Mouse (Mus musculus) forebrain, embryonic 11.5 days (tissue): ENCODE results near the gene Tanc1. TPM values are rescaled to one million over a fixed set of nuclear protein-coding genes. Genes with fewer than 3 reads are reported as not detected.

ENCODE experiments used
- ATAC-seq: fragments of 200-750 bp; cut with Nextera tagmentation; replicated peaks from 2 replicates; pipeline ENCODE4 v1.8.0; 2017; ENCODE audit warnings: moderate TSS enrichment; ENCODE audit not compliant: low FRiP score
- DNase-seq: peaks from one replicate; pipeline ENCODE4 v3.0.0-alpha.2; 2017; ENCODE audit warnings: low spot score
- H3K27ac ChIP-seq: fragments of 300-500 bp; sonication (generic); 2 replicates; pipeline ENCODE4 v1.5.1; 2014; ENCODE audit warnings: low read depth, low read length
- H3K27me3 ChIP-seq: fragments of 300-500 bp; sonication (generic); 2 replicates; pipeline ENCODE4 v1.6.1; 2014; ENCODE audit warnings: mild to moderate bottlenecking, low read length, mixed read lengths; ENCODE audit not compliant: control insufficient read depth, insufficient read depth
- H3K36me3 ChIP-seq: fragments of 300-500 bp; sonication (generic); 2 replicates; pipeline ENCODE4 v1.6.1; 2014; ENCODE audit warnings: mild to moderate bottlenecking, low read length, moderate library complexity, mixed read lengths; ENCODE audit not compliant: control insufficient read depth, insufficient read depth
- H3K4me1 ChIP-seq: fragments of 300-500 bp; sonication (generic); replicated peaks from 2 replicates; pipeline ENCODE4 v1.6.1; 2014; ENCODE audit warnings: low read length, mixed read lengths; ENCODE audit not compliant: control insufficient read depth, insufficient read depth
- H3K4me2 ChIP-seq: fragments of 300-500 bp; sonication (generic); 2 replicates; pipeline ENCODE4 v1.6.1; 2014; ENCODE audit warnings: low read depth, mild to moderate bottlenecking, low read length, moderate library complexity, mixed read lengths; ENCODE audit not compliant: severe bottlenecking
- H3K4me3 ChIP-seq: fragments of 300-500 bp; sonication (generic); 2 replicates; pipeline ENCODE4 v1.5.1; 2014; ENCODE audit warnings: low read depth, low read length
- H3K9ac ChIP-seq: fragments of 300-500 bp; sonication (generic); 2 replicates; pipeline ENCODE4 v1.6.1; 2014; ENCODE audit warnings: low read length
- H3K9me3 ChIP-seq: fragments of 300-500 bp; sonication (generic); 2 replicates; pipeline ENCODE4 v1.6.1; 2016; ENCODE audit warnings: low read length, mixed read lengths; ENCODE audit not compliant: control insufficient read depth
- WGBS: fragments of 180-500 bp; shearing (Covaris S2); extraction: QIAGEN DNeasy Blood & Tissue Kit; methylation state at CpG from one replicate; pipeline ENCODE4 v1.1.7; 2014; 5-methylcytosine and 5-hydroxymethylcytosine counted together
- polyA plus RNA-seq: library from polyadenylated mRNA; unstranded; fragments of >200 nt; fragmentation: Nextera tagmentation; extraction: Ambion mirVana; gene quantifications from 2 replicates; pipeline ENCODE4 v1.2.1, GENCODE M21; 2014

Gene Tanc1
- polyA plus RNA-seq, 1 experiment from 2014 or later = 22.7 TPM

DNA sequence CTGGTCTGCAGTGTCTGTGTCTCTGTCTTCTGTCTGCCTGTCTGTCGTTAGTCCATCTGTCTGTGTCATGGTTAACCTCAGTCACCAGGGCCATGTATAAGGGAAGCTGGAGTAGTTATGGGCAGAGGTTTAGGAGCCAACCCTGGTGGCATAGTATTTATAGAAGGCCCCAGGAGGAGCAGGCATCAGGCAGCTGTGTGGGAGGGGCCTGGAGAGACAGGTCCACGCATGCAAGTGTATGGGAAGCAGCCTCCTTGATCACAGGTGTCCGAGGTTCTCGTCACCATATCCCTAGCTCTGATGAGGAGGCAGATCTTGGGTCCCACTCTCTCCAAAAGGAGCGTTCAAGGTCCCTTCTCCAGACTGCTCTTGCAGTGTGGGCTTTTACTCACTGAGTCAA lies 219.1 kb downstream of the Tanc1 start:
- no peak; the same call in 1 of the 2 replicates for ATAC-seq
- H3K4me2 ChIP-seq = no peak overlapping the region
- H3K4me1 ChIP-seq = peaks cover 20% of the 10 kb centered on the region
- H3K36me3 ChIP-seq = no peaks in the 10 kb centered on the region; the same call in 1 of the 2 replicates
- DNase-seq = no peak
- H3K27ac ChIP-seq = no peak overlapping the region
- H3K9me3 ChIP-seq = no peaks in the 10 kb centered on the region
- no peak overlapping the region for H3K4me3 ChIP-seq
- 90% methylated on average over 5 of the region's 5 CpGs for WGBS
- H3K9ac ChIP-seq = no peak overlapping the region
- H3K27me3 ChIP-seq = no peaks in the 10 kb centered on the region

DNA sequence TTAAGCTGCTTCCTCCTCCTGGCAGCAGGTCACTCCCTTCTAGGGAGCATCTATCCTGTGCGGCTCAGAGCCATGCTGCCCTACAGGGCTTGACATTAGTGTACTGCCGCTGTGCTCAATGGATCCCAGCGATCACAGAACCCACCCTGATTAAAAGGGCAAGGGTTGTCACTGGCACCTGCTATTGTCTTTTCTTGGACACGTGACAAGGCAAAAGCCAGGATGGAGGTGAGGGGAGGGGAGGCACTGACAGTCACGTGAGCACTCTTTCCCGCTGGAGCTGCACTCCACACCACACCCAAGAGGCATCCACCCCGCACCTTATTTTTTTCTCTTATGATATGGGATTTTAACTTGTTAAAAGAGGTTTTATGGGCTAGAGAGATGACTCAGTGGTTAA lies 220.0 kb downstream of the Tanc1 start:
- Histone ChIP-seq H3K4me1 (peaks cover 20% of the 10 kb centered on the region), H3K9ac (no peak overlapping the region), H3K27ac (no peak overlapping the region), H3K4me2 (no peak overlapping the region), H3K36me3 (peaks cover under 1% of the 10 kb centered on the region), H3K27me3 (no peaks in the 10 kb centered on the region), H3K4me3 (no peak overlapping the region), H3K9me3 (no peaks in the 10 kb centered on the region)
- DNase-seq (no peak), ATAC-seq (no peak)
- WGBS = 80% methylated on average over 7 of the region's 7 CpGs

DNA sequence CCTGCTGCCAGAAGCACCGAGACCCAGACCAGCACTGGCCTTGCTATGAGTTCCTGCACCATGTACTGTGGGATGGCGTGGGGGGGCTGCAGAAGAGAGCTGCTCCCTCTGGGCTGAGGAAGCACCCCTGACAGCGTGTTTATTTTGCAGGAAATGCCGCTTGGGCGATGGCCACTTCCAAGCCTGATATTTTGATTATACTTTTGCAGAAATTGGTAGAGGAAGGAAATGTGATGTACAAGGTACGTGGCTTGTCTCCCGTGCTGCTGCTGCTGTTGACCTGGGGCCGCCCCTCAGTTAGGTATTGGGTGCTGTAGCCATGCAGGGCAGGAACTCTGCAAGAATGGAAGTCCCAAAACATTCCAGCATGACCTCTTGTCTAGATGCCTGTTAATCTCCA lies 227.0 kb downstream of the Tanc1 start:
- Histone ChIP-seq H3K27ac (no peak overlapping the region), H3K27me3 (no peaks in the 10 kb centered on the region), H3K4me1 (no peaks in the 10 kb centered on the region), H3K9me3 (no peaks in the 10 kb centered on the region), H3K4me2 (no peak overlapping the region), H3K36me3 (peaks cover 3% of the 10 kb centered on the region), H3K4me3 (no peak overlapping the region), H3K9ac (no peak overlapping the region)
- WGBS = 91% methylated on average over 8 of the region's 8 CpGs
- DNase-seq = no peak
- no peak for ATAC-seq

DNA sequence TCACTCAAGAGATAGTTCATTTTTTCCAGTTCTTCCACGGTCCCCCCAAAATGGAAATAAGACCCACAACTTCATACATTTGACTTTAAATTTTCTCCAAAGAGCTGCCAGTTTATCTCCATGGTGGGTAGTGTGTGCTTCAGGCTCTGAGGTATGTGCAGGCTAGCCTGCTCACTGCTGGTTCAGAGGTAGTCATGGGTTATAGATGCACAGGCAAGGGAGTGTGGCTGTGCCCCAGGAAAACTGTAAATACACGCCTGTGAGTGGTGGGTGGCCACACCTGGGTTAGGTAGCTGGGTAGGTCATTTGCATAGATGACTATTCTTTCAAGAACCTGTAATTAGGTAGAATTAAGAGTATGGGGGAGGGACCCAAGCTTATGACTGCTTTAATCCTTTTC lies 227.9 kb downstream of the Tanc1 start:
- no peak overlapping the region for H3K9ac ChIP-seq

DNA sequence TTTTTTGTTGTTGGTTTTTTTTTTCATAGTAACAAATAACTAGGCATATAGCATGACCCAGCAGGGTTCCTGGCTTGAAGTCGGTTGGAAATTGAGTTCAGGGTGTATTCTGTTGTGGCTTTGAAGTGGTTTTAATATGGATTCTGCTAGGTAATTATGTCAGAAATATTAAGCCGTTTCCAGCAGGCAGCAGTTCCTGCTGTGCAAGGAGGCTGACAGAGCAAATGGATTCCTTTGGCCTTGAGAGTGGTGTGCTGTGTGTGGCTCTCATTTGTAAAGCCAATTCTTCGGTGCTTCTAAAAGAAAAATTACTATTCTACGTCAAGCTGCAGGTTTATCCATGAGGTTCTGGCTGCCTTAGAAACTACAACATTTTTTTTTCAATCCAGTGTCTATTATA lies 228.3 kb downstream of the Tanc1 start:
- WGBS = 51% methylated on average over 4 of the region's 4 CpGs
- Histone ChIP-seq H3K27ac (no peak overlapping the region), H3K4me1 (no peaks in the 10 kb centered on the region), H3K9ac (no peak overlapping the region), H3K9me3 (no peaks in the 10 kb centered on the region), H3K36me3 (peaks cover 3% of the 10 kb centered on the region), H3K4me2 (no peak overlapping the region), H3K27me3 (no peaks in the 10 kb centered on the region), H3K4me3 (no peak overlapping the region)
- DNase-seq (no peak), ATAC-seq (no peak)

More for the DNA sequence above, 227.9 kb downstream of the Tanc1 start:
- Histone ChIP-seq H3K4me1 (no peaks in the 10 kb centered on the region), H3K27ac (no peak overlapping the region), H3K9me3 (no peaks in the 10 kb centered on the region), H3K4me3 (no peak overlapping the region), H3K36me3 (peaks cover 3% of the 10 kb centered on the region), H3K27me3 (no peaks in the 10 kb centered on the region), H3K4me2 (no peak overlapping the region)
- ATAC-seq (no peak; the same call in 1 of the 2 replicates), DNase-seq (no peak)
- 74% methylated on average over 2 of the region's 2 CpGs for WGBS

DNA sequence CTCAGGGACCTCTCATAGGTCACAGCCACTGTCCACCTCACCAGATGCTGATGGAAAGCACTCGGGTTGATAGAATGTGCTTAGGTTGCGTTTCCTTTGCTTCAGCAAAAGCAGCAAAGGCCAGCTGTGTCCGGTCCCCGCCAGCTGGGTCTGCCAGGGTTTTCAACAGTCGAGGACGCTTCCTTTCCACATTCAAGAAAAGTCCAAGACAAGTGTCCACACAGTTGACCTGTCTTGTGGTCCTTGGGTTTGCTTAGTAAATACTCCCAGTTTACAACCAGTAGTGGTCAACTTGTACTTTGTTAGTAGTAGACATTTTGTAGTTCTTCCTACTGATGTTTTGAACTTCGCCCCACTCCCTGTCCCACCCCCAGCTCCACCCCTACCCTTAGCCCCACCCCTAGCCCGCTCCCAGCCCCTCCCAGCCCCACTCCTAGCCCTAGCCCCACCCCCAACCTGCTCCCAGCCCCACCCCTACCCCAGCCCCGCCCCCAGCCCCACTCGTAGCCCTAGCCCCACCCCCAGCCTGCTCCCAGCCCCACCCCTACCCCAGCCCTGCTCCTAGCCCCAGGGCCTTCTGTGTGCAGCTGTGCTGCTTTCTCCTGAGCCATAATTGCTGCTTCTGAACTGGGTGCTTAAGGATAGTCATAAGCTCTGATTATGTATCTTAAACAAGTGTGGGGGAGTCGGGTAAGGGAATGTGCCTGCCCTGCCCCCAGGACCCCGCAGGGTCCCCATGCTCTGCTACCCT lies 229.5 kb downstream of the Tanc1 start:
- Histone ChIP-seq H3K4me1 (no peaks in the 10 kb centered on the region), H3K36me3 (peaks cover 3% of the 10 kb centered on the region), H3K9ac (no peak overlapping the region), H3K4me3 (no peak overlapping the region), H3K27ac (no peak overlapping the region), H3K4me2 (no peak overlapping the region), H3K27me3 (no peaks in the 10 kb centered on the region), H3K9me3 (no peaks in the 10 kb centered on the region)
- 66% methylated on average over 10 of the region's 12 CpGs for WGBS
- DNase-seq = peak; percentile 71
- peak; percentile 53; the same call in 1 of the 2 replicates for ATAC-seq

DNA sequence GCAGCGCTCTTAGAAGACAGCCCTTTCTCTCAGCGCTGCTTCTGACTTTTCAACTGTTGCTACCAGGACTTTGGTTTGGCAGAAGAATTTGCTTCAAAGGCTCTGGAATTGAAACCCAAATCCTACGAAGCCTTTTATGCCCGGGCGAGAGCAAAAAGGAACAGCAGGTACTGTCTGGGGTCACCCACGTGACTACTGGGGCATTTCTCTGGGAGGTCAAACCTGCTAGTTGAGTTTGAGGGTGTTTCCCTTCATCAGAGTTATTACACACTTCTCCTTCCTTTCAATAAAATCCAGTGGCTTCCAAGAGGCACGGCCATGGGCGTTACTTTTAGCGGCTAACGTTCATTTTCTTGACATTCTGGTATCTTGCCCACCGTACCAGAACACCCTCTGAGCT lies 230.1 kb downstream of the Tanc1 start:
- Histone ChIP-seq H3K4me1 (no peaks in the 10 kb centered on the region), H3K9me3 (no peaks in the 10 kb centered on the region), H3K36me3 (peaks cover under 1% of the 10 kb centered on the region), H3K27ac (no peak overlapping the region), H3K4me2 (no peak overlapping the region), H3K9ac (no peak overlapping the region), H3K27me3 (no peaks in the 10 kb centered on the region), H3K4me3 (no peak overlapping the region)
- DNase-seq = no peak
- ATAC-seq = no peak
- 75% methylated on average over 11 of the region's 11 CpGs for WGBS

DNA sequence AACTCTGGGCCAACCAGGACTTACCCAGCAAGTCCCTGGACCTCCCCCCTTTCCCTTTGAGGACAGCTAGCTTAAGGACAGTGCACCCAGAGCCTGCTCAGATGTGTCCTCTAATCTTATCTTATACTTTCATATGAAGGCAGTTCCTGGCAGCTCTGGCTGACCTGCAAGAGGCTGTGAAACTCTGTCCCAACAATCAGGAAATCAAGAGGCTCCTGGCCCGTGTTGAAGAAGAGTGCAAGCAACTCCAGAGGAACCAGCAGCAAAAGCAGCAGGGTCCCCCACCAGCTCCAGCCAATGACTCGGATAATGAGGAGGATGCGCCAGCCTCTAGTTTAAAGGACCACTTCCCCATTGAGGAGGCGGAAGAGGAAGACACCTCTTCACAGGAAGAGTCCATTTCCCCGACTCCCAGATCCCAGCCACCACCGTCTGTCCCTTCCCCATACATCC lies 230.7 kb downstream of the Tanc1 start:
- no peaks in the 10 kb centered on the region for H3K4me1 ChIP-seq
- no peak overlapping the region for H3K4me2 ChIP-seq
- H3K9me3 ChIP-seq = no peaks in the 10 kb centered on the region
- no peaks in the 10 kb centered on the region; the same call in 1 of the 2 replicates for H3K36me3 ChIP-seq
- H3K4me3 ChIP-seq = no peak overlapping the region
- ATAC-seq (no peak), DNase-seq (no peak)
- 80% methylated on average over 6 of the region's 6 CpGs for WGBS
- no peak overlapping the region for H3K9ac ChIP-seq
- H3K27me3 ChIP-seq = no peaks in the 10 kb centered on the region
- no peak overlapping the region for H3K27ac ChIP-seq

DNA sequence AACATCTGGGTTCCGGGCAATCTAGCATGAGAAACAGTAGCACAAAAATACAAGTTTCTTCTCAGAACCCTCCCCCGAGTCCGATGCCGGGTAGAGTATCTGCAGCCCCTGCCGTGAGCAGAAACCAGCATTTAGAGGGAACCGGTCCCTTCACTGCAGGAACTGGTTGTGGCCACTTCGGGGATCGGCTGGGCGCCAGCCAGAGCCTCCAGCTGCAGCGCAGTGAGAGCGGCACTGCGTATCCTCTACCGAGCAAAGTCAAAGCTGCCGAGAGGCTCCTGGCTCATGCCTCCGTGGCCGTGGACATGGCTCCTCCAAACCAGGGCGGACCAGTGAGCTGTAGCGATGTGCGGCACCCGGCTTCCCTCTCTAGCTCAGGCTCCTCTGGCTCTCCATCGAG lies 231.3 kb downstream of the Tanc1 start:
- H3K27me3 ChIP-seq = no peaks in the 10 kb centered on the region
- H3K9ac ChIP-seq = no peak overlapping the region
- no peaks in the 10 kb centered on the region for H3K4me1 ChIP-seq
- no peak overlapping the region for H3K4me3 ChIP-seq
- no peak overlapping the region for H3K27ac ChIP-seq
- H3K9me3 ChIP-seq = no peaks in the 10 kb centered on the region
- DNase-seq (no peak), ATAC-seq (no peak)
- H3K36me3 ChIP-seq = no peaks in the 10 kb centered on the region
- no peak overlapping the region for H3K4me2 ChIP-seq
- WGBS = 84% methylated on average over 21 of the region's 21 CpGs
